8 mouse cellular contexts compared by ENCODE assay signal in genomic region chr8:21992184-21992583, GRCm38 (mm10). TPM values are rescaled to one million over a fixed set of nuclear protein-coding genes. Genes with fewer than 3 reads are reported as not detected.
DNase-seq lines count a peak whose midpoint lies in the region; ATAC-seq and TF ChIP-seq lines count a peak whose summit lies in the region.
"Had no signal": no experiment of that assay in that cellular context is flagged by ENCODE, and none has a peak within 500 bp of the region (broad histone marks: within the 10 kb centered on the region; RNA-seq: fewer than 3 reads in every experiment).

No protein-coding gene starts in this region.

- no peak overlapping the region for H3K4me3 ChIP-seq in E14TG2a.4 (replicated peaks; ENCODE audit: low read length)
- H3K4me3 ChIP-seq in cortical plate, adult 2 months (ENCODE audit: insufficient read depth, low read length): no peak overlapping the region
- no peak overlapping the region for H3K4me3 ChIP-seq in heart, postnatal 0 days (ENCODE audit: low read depth, low read length)

- 0 out of 2 replicates have a peak, but pooled peaks cover 2% of the 10 kb centered on the region for H3K4me1 ChIP-seq in E14TG2a.4 (replicated peaks; ENCODE audit: low read depth, low read length)
- no peaks in the 10 kb centered on the region for H3K4me1 ChIP-seq in cortical plate, adult 2 months (ENCODE audit: control insufficient read depth, insufficient read depth, low read length)
- H3K4me1 ChIP-seq in heart, postnatal 0 days (ENCODE audit: control insufficient read depth, insufficient read depth): no peaks in the 10 kb centered on the region

- no peak overlapping the region for H3K9ac ChIP-seq in heart, postnatal 0 days (replicated peaks; ENCODE audit: low read depth, low read length)

- POLR2A ChIA-PET in Patski (lab: Charles Lee): no interaction called here

- H3K27me3 ChIP-seq in E14TG2a.4 (ENCODE audit: insufficient read depth, low read length) (0 out of 2 replicates have a peak, but pooled peaks cover 9% of the 10 kb centered on the region), Patski (peaks cover 6% of the 10 kb centered on the region)
- no peaks in the 10 kb centered on the region for H3K27me3 ChIP-seq in heart, postnatal 0 days (ENCODE audit: control insufficient read depth, insufficient read depth, low read length)

- TF ChIP-seq POLR2A in cortical plate, adult 2 months (IDR thresholded peaks at IDR 0.05; ENCODE audit: extremely low read depth, insufficient read depth, low read length): no peak

- CTCF ChIA-PET in Patski (lab: Charles Lee): interaction anchor here (0.9 to 1.3 kb wide), 5 partner anchors 11 to 393 kb away, joined by 3 to 11 read pairs (median 6); partner anchors contain the start of gene Nek3

- H3K4me2 ChIP-seq in heart, postnatal 0 days (ENCODE audit: low read depth, low read length): no peak overlapping the region

- H3K36me3 ChIP-seq in E14TG2a.4 (ENCODE audit: insufficient read depth, low read length): no peaks in the 10 kb centered on the region
- no peaks in the 10 kb centered on the region for H3K36me3 ChIP-seq in heart, postnatal 0 days (replicated peaks; ENCODE audit: control insufficient read depth, insufficient read depth, low read length)

- in situ Hi-C loops in Patski (cut with MboI; ENCODE audit: low pct_unique_long_range_greater_than_20kb): loop anchor here (10.0 kb wide), 1 partner anchor 173 kb away; the partner anchor contains the start of gene Nek3

- DNase-seq in Patski (ENCODE audit: low read depth, low spot score): no peak
- peak; percentile 23 for DNase-seq in heart, postnatal 0 days (ENCODE audit: low spot score)
- DNase-seq in kidney, postnatal 4 days: peak; percentile 39 to 53
- DNase-seq in lung, postnatal 10 days: peak; percentile 56
- peak; percentile 65 to 73 for DNase-seq in right cerebral cortex, postnatal 10 days (ENCODE audit: low spot score in 2 of 2)

- TF ChIP-seq EP300 in heart, postnatal 0 days (IDR thresholded peaks at IDR 0.05; ENCODE audit: low read depth): no peak

- TF ChIP-seq CTCF in E14TG2a.4 (conservative IDR thresholded peaks at IDR 0.05; ENCODE audit: low read length): peak; percentile 45
- TF ChIP-seq CTCF in Patski (IDR thresholded peaks at IDR 0.05): no peak
- peak; percentile 94 for TF ChIP-seq CTCF in cortical plate, adult 2 months (IDR thresholded peaks at IDR 0.05; ENCODE audit: extremely low read depth, insufficient read depth, low read length)
- TF ChIP-seq CTCF in heart, postnatal 0 days (IDR thresholded peaks at IDR 0.05; ENCODE audit: low read depth): peak; percentile 83

- ATAC-seq in Patski: peak; percentile 90
- ATAC-seq in heart, postnatal 0 days (ENCODE audit: insufficient read depth, low read depth): peak; percentile 64

- H3K9me3 ChIP-seq in E14TG2a.4 (ENCODE audit: low read length): no peaks in the 10 kb centered on the region
- no peaks in the 10 kb centered on the region for H3K9me3 ChIP-seq in heart, postnatal 0 days (replicated peaks; ENCODE audit: control insufficient read depth, low read length)

- no peak overlapping the region for H3K27ac ChIP-seq in cortical plate, adult 2 months (ENCODE audit: insufficient read depth, low read length)
- no peak overlapping the region for H3K27ac ChIP-seq in heart, postnatal 0 days (ENCODE audit: low read depth)

- WGBS in heart, postnatal 0 days: 17% methylated on average over 6 of the region's 6 CpGs

RNA-seq across cellular contexts. Expression of gene Ccdc70, which starts 22.6 kb away (rescaled TPM):
- polyA plus RNA-seq in Patski (2021): not detected
- not detected in 2 replicates for polyA plus RNA-seq in cortical plate, adult 2 months (2012; rRNA removed)
- not detected in 2 replicates for total RNA-seq in heart, postnatal 0 days (2014; rRNA removed; ENCODE audit: low replicate concordance)
- polyA plus RNA-seq in heart, postnatal 0 days (2015; fragmentation: Nextera tagmentation; extraction: Ambion mirVana): not detected in 2 replicates
- polyA plus RNA-seq: gonadal fat pad, adult 2 months had no signal

RNA-seq across cellular contexts. Expression of gene Fam90a1a, which starts 33.7 kb away (rescaled TPM):
- not detected for polyA plus RNA-seq in Patski (2021)
- polyA plus RNA-seq in cortical plate, adult 2 months (2012; rRNA removed): not detected in 2 replicates
- not detected in 2 replicates for total RNA-seq in heart, postnatal 0 days (2014; rRNA removed; ENCODE audit: low replicate concordance)
- not detected in 2 replicates for polyA plus RNA-seq in heart, postnatal 0 days (2015; fragmentation: Nextera tagmentation; extraction: Ambion mirVana)

RNA-seq across cellular contexts. Expression of gene Defb13, which starts 45.6 kb away (rescaled TPM):
- polyA plus RNA-seq in Patski (2021): not detected
- not detected in 2 replicates for polyA plus RNA-seq in cortical plate, adult 2 months (2012; rRNA removed)
- not detected in 2 replicates for total RNA-seq in heart, postnatal 0 days (2014; rRNA removed; ENCODE audit: low replicate concordance)
- polyA plus RNA-seq in heart, postnatal 0 days (2015; fragmentation: Nextera tagmentation; extraction: Ambion mirVana): not detected in 2 replicates

RNA-seq across cellular contexts. Expression of gene Defb35, which starts 54.0 kb away (rescaled TPM):
- polyA plus RNA-seq in Patski (2021): not detected
- polyA plus RNA-seq in cortical plate, adult 2 months (2012; rRNA removed): not detected in 2 replicates
- not detected in 2 replicates for total RNA-seq in heart, postnatal 0 days (2014; rRNA removed; ENCODE audit: low replicate concordance)
- not detected in 2 replicates for polyA plus RNA-seq in heart, postnatal 0 days (2015; fragmentation: Nextera tagmentation; extraction: Ambion mirVana)
- polyA plus RNA-seq: gonadal fat pad, adult 2 months had no signal

RNA-seq across cellular contexts. Expression of gene Defb15, which starts 59.7 kb away (rescaled TPM):
- polyA plus RNA-seq in Patski (2021): not detected
- not detected in 2 replicates for polyA plus RNA-seq in cortical plate, adult 2 months (2012; rRNA removed)
- not detected in 2 replicates for total RNA-seq in heart, postnatal 0 days (2014; rRNA removed; ENCODE audit: low replicate concordance)
- not detected in 2 replicates for polyA plus RNA-seq in heart, postnatal 0 days (2015; fragmentation: Nextera tagmentation; extraction: Ambion mirVana)
